Mouse (Mus musculus) heart, adult 18-20 months (tissue): ENCODE measurements around the gene Lrp5. TPM values are rescaled to one million over a fixed set of nuclear protein-coding genes. Genes with fewer than 3 reads are reported as not detected.

ENCODE experiments used
- DNase-seq, 2 experiments: peaks; one replicate each; pipeline ENCODE4 v3.0.0; 2021 to 2022; ENCODE audit warnings: mixed read lengths in 1 of 2
- total RNA-seq, 2 experiments: library from RNA; stranded (reverse); gene quantifications; 2 replicates each; pipeline ENCODE4 v1.2.3; 2021

The Lrp5 gene
- total RNA-seq, 2 experiments from 2014 or later = 46.5 to 49.3 TPM

DNA sequence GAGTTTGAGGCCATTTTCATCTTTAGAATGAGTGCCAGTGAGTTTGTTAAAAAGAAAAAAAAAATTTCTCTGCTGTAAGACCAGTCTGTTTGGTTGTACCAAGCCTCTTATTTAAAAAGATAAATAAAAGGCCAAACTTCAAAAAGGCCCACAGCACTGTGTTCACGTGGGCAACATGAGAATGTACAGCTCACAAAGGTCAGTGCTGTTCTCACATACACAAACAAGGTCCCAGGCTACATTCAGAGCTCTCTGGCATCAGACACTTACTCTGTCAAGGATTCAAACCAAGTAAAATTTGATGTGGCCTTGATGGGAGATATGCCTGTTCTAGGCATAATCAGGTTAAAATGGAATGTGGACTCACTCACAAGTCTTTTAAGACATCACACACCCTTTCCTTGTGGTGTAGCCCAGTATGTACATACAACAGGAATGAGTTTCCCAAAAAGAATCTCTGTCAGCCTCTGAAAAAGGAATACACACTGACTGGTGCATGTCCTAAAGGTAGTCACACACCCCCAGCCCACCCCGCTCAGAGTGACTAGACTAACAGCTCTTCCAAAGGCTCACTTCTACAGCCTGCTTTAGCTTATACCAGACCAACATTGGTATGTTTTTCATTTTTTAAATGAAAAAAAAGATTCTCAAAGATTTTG lies 130.1 kb downstream of the Lrp5 start:
- DNase-seq = no peak

DNA sequence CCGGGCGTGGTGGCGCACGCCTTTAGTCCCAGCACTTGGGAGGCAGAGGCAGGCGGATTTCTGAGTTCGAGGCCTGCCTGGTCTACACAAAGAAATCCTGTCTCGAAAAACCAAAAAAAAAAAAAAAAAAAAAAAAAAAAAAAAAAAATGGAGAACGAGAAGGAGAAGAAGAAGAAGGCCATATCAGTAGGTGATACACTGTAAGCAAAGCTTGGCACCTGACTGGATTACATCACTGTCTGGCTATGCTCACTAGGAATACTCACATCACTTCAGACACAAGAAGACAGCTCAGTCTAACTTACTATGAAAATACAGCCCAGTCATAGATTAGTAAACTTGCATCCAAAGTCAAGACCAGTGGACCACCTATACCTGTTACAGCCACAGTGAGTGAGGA lies 131.6 kb downstream of the Lrp5 start:
- no peak for DNase-seq

DNA sequence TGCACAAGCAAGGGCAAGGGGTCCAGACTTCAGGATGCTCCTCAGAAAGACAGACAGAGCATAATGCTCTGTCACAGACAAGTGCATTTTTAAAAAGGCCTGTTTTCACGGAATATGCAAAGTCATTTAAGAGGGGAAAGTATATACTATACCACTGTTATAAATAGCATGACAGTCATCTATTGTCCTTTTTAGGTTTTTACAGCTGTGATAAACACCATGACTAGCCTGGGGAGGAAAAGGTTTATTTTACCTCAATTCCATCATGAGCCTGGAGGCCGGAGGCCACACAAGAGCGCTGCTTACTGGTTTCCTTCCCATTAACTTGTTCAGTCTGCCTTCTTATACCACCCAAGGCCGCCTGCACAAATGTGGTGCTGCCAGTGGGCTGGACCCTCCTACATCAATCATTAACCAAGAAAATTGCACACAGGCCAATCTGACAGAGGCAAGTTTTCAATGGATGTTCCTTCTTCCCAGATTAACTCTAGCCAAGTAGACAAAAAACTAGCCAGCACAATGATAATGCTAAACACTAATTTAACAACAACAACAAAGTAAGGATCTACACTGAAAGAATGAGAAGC lies 134.7 kb downstream of the Lrp5 start:
- DNase-seq = no peak

DNA sequence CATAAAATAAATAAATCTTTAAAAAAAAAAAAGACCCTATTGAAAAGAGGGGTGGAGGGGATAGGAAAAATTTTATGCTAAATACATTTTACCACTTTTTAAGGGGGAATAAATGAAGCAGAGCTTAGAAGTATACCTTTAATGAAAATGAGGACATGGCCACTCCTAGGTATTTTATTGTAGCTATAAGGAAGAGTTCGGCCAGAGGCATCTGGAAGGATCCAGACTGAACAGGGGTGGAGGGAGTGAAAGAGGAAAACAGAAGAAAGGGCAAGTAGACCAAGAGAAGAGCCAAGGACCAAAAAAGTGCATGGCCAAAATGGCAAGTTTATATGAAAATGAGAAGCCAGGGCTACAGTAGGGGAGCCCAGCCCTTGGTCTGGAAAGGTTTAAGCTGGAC lies 136.3 kb downstream of the Lrp5 start:
- DNase-seq = no peak

DNA sequence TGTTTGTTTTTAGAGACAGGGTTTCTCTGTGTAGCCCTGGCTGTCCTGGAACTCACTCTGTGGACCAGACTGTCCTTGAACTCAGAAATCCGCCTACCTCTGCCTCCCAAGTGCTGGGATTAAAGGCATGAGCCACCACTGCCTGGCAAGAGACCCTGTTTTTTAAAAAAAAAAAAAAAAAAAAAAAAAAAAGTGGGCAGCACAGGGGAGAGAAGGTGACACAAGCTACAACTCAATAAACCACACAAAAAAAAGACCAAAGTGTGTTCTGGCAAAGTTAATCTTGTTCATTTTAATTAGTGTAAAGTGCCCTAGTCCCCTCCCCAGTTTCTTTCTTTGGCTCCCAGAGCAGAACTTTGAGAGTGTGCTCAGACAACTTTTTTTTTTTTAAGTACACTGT lies 137.1 kb downstream of the Lrp5 start:
- no peak for DNase-seq

DNA sequence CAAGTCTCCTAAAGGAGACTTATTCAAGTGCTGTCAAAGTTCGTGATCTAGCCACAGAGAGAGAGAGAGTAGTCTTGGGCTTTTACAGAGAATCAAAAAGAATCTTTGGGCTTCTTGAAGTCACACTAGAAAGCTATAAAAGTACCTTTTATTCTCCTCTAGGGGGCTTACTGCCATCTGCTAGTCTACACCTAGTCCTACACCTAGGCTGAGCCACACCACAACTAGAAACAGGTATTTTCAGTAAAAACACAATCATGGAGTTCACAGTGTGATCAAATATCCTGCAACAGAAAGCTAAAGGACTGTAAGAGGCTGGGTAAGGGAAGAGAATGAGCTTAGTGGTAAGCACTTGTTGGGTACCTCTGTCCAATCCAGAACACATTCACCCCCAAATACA lies 138.1 kb downstream of the Lrp5 start:
- no peak for DNase-seq

DNA sequence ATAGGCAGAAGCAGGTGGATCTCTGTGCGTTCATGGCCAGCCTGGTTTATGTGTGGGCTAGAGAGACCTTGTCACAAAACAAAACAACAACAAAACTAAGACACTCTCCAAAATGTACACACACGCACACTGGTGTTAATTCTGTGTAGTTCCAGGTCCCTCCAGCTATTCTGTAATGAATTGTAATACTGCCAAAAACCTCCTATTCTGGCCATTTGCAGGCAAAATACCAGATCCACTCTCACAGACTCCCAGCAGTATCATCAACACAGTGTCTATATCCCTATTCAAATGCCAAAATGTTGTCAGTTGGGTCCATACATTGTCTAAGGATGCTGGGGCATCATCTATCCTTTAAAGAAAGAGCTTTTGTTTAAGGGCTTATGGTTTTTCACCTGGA lies 141.4 kb downstream of the Lrp5 start:
- no peak for DNase-seq

DNA sequence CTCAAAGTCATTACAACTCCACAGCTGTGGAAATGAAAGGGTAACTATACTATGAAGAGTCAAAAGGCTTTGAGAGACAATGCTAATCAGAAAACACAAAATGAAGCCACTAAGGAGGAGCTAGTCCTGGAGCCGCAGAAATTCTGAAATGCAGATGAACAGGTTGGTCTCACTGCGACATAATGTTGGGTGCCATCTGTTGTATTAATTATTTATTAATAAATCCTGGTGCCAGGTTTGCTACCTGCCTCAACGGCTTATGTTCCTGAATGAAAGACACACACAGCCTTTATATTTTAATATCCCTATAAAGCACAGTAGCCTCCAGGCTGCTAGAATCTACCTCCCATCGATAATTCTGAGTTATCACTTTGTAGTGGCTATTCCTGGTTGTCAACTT lies 143.8 kb downstream of the Lrp5 start:
- no peak for DNase-seq

DNA sequence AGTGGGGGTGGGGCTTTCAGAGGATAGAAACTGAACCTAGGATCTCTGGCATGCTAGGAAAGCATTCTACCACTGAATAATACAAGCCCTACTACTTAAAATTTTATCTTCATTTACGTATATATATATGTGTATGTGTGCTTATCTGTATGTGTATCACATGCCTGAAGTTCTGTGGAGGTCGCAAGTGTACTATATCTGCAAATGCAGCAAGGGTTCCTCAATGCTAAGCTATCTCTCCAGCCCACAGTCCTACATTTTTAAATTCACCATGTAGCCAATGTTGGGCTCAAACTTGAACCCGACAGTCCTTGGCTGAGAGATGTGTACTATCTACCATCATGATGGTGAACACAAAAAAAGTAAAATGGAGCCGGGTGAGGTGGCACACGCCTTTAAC lies 145.4 kb downstream of the Lrp5 start:
- no peak for DNase-seq

DNA sequence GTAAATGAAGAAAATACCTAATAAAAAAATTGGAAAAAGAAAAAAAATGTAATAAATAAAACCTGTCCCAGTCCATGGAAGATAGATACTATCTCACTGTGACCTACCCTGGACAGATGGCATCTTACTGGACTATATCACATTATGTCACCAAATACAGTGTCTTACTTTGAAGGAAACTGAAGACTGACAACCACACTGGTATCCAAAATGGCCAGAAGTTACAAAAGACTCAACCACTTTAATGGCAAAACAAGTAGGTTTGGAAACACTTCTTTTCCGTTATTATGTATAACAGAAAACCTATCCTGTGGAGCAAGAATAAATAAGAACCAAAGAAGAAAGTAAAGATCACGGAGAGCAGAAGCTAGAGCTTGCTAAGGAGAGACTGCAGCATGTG lies 146.1 kb downstream of the Lrp5 start:
- no peak for DNase-seq

DNA sequence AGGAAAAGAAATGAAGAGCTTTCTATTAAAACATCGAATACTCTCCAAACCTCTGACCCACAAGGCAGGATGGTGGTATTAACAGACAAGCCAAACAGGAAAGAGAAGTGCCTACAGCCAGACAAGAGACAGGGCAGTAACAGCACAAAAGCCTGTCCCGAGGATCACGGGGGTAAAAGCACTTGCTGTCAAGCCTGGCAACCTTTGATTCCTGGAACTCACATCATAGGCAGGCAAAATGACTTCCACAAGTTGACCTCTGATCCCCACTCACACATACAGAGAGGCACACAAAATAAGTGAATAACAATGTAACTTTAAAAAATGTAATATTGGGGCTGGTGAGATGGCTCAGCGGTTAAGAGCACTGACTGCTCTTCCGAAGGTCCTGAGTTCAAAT lies 146.9 kb downstream of the Lrp5 start:
- DNase-seq = no peak

DNA sequence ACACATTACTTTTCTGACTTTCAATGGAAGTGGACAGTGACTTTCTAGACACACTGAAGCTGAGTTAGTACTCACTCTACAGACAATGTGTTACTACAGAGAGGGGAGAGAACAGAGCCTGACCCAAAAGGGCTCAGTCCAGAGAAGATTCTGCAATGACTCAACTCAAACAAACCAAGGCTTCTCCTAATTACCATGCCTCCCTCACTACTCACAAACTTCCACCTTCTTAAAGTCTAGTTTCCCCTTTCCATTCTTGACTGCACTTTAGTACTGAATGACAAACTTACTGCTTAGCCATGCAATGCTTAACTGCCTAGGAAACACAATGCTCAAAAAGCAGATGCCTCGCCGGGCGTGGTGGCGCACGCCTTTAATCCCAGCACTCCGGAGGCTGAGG lies 148.7 kb downstream of the Lrp5 start:
- no peak for DNase-seq

DNA sequence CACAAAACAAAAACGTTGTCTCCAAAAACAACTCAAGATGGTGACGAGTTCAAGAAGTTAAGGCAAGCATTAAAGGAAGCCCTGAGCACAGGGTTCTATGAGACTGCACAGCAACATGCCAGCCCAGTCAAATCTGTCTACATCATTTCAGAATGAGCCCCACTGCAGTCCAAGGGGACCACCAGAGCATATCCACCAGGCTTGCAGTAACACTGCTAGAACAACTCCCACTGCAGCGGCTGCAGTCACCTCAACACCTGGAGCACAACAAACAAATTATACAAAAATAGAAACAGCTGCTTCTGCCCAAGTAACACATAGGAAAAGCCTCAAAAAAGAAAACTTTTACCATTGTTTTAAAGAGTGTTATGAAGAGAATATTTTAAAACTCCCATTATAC lies 151.4 kb downstream of the Lrp5 start:
- DNase-seq = no peak

Other genes starting within 250 kb of the Lrp5 start
- 10 to 100 TPM; 69.6 to 70.7 TPM for gene Ppp6r3, start 110.8 kb downstream of the Lrp5 start, total RNA-seq
- gene 1810055G02Rik, start 21.7 kb upstream of the Lrp5 start, total RNA-seq = 1 to 10 TPM; 5.5 to 8.3 TPM
- 10 to 100 TPM; 27.2 to 29.3 TPM for gene Kmt5b, start 80.9 kb upstream of the Lrp5 start, total RNA-seq
- gene Chka, start 165.2 kb upstream of the Lrp5 start, total RNA-seq = 10 to 100 TPM; 11.8 to 15.5 TPM
- gene Tcirg1, start 220.6 kb upstream of the Lrp5 start, total RNA-seq = 1 to 10 TPM; 8.0 to 9.2 TPM
- gene Ndufs8, start 226.2 kb upstream of the Lrp5 start, total RNA-seq = 100 to 1,000 TPM; 489 to 502 TPM
- 1 to 10 TPM; 1.3 to 2.0 TPM for gene Aldh3b1, start 243.2 kb upstream of the Lrp5 start, total RNA-seq
- 10 to 100 TPM; 17.7 to 23.9 TPM for gene Unc93b1, start 248.6 kb upstream of the Lrp5 start, total RNA-seq